In genomic region chr1:36308966-36309475, GRCm38 (mm10) we compare ENCODE assay signal across 9 mouse cellular contexts. TPM values are rescaled to one million over a fixed set of nuclear protein-coding genes. Genes with fewer than 3 reads are reported as not detected.
DNase-seq lines count a peak whose midpoint lies in the region; ATAC-seq and TF ChIP-seq lines count a peak whose summit lies in the region.
"Had no signal": no experiment of that assay in that cellular context is flagged by ENCODE, and none has a peak within 500 bp of the region (broad histone marks: within the 10 kb centered on the region; RNA-seq: fewer than 3 reads in every experiment).

No protein-coding gene starts in this region.

- H3K27ac ChIP-seq in lung, postnatal 0 days (ENCODE audit: low read length), result no peak overlapping the region
- no peak overlapping the region for H3K27ac ChIP-seq in hindbrain, embryonic 14.5 days
- H3K27ac ChIP-seq in neural tube, embryonic 13.5 days (replicated peaks), result no peak overlapping the region

- WGBS in lung, postnatal 0 days, result 53% methylated on average over 9 of the region's 9 CpGs
- 64% methylated on average over 9 of the region's 9 CpGs for WGBS in hindbrain, embryonic 14.5 days
- WGBS in neural tube, embryonic 13.5 days, result 53% methylated on average over 9 of the region's 9 CpGs

- peaks cover 4% of the 10 kb centered on the region; the same call in 1 of the 2 replicates for H3K4me1 ChIP-seq in lung, postnatal 0 days (ENCODE audit: insufficient read depth, low read depth, low read length)
- H3K4me1 ChIP-seq in hindbrain, embryonic 14.5 days (replicated peaks; ENCODE audit: control insufficient read depth, insufficient read depth, low read length), result peaks cover 19% of the 10 kb centered on the region
- peaks cover 20% of the 10 kb centered on the region for H3K4me1 ChIP-seq in neural tube, embryonic 13.5 days (replicated peaks)

- ATAC-seq in lung, postnatal 0 days, result no peak
- ATAC-seq in hindbrain, embryonic 14.5 days (ENCODE audit: low FRiP score), result no peak
- no peak for ATAC-seq in neural tube, embryonic 13.5 days (ENCODE audit: low read depth)
- ATAC-seq in erythroid progenitor cell, adult 5-6 weeks (replicated peaks; ENCODE audit: low FRiP score, poor library complexity, severe bottlenecking), result no peak

- no peaks in the 10 kb centered on the region for H3K36me3 ChIP-seq in lung, postnatal 0 days (ENCODE audit: insufficient read depth, low read length)
- no peaks in the 10 kb centered on the region for H3K36me3 ChIP-seq in hindbrain, embryonic 14.5 days (replicated peaks; ENCODE audit: control insufficient read depth, insufficient read depth)
- H3K36me3 ChIP-seq in neural tube, embryonic 13.5 days, result no peaks in the 10 kb centered on the region

- DNase-seq in cerebellum, adult 9-11 months, result peak; percentile 46
- no peak for DNase-seq in cerebellum, adult 11-12 months
- DNase-seq in lung, postnatal 0 days (ENCODE audit: low spot score), result peak; percentile 15
- DNase-seq in lung, postnatal 10 days, result no peak
- DNase-seq in hindbrain, embryonic 14.5 days (ENCODE audit: low spot score), result no peak
- no peak for DNase-seq in right cerebral cortex, postnatal 36 days (ENCODE audit: low spot score in 2 of 2)
- DNase-seq: right cerebral cortex, postnatal 14 days had no signal

- no peak for TF ChIP-seq CTCF in lung, postnatal 0 days (IDR thresholded peaks at IDR 0.05)

- peak overlapping the region; percentile 68 for H3K4me2 ChIP-seq in lung, postnatal 0 days (replicated peaks; ENCODE audit: low read depth, low read length)
- peak overlapping the region; percentile 96 for H3K4me2 ChIP-seq in hindbrain, embryonic 14.5 days (replicated peaks)
- H3K4me2 ChIP-seq in neural tube, embryonic 13.5 days, result peak overlapping the region; percentile 94

- H3K9me3 ChIP-seq in lung, postnatal 0 days (ENCODE audit: low read length), result no peaks in the 10 kb centered on the region
- H3K9me3 ChIP-seq in hindbrain, embryonic 14.5 days (ENCODE audit: control insufficient read depth, low read length), result no peaks in the 10 kb centered on the region
- no peaks in the 10 kb centered on the region for H3K9me3 ChIP-seq in neural tube, embryonic 13.5 days

- H3K27me3 ChIP-seq in lung, postnatal 0 days (replicated peaks; ENCODE audit: insufficient read depth, low read length), result no peaks in the 10 kb centered on the region
- H3K27me3 ChIP-seq in hindbrain, embryonic 14.5 days (ENCODE audit: control insufficient read depth, insufficient read depth, low read length), result peaks cover 20% of the 10 kb centered on the region
- H3K27me3 ChIP-seq in neural tube, embryonic 13.5 days, result peaks cover 17% of the 10 kb centered on the region

- H3K9ac ChIP-seq in lung, postnatal 0 days (replicated peaks; ENCODE audit: low read depth), result peak overlapping the region; percentile 26; the same call in 1 of the 2 replicates
- no peak overlapping the region for H3K9ac ChIP-seq in hindbrain, embryonic 14.5 days
- H3K9ac ChIP-seq in neural tube, embryonic 13.5 days, result no peak overlapping the region; the same call in 1 of the 2 replicates

- peak overlapping the region; percentile 72 for H3K4me3 ChIP-seq in lung, postnatal 0 days (ENCODE audit: low read depth, low read length)
- no peak overlapping the region; the same call in 1 of the 2 replicates for H3K4me3 ChIP-seq in hindbrain, embryonic 14.5 days (replicated peaks; ENCODE audit: low read length)
- no peak overlapping the region for H3K4me3 ChIP-seq in neural tube, embryonic 13.5 days

- no peak for TF ChIP-seq EP300 in lung, postnatal 0 days (IDR thresholded peaks at IDR 0.05)

RNA-seq across cellular contexts. Expression of gene Arid5a, which starts 1.5 kb away (rescaled TPM):
- 14.9 and 15.3 TPM in 2 replicates for polyA plus RNA-seq in lung, postnatal 0 days (2015; fragmentation: Nextera tagmentation; extraction: Ambion mirVana)
- 4.3 and 5.8 TPM in 2 replicates for polyA plus RNA-seq in hindbrain, embryonic 14.5 days (2014; fragmentation: Nextera tagmentation; extraction: Ambion mirVana)
- 4.4 and 5.0 TPM in 2 replicates for polyA plus RNA-seq in neural tube, embryonic 13.5 days (2015; fragmentation: Nextera tagmentation; extraction: Ambion mirVana)
- 2.9 and 9.2 TPM in 2 replicates for total RNA-seq in erythroid progenitor cell, adult 5-6 weeks (2015; ENCODE audit: low replicate concordance)
- 0.53 and 2.1 TPM in 2 replicates for total RNA-seq in erythroid progenitor cell, adult 5-6 weeks (2017; ENCODE audit: low replicate concordance)

RNA-seq across cellular contexts. Expression of gene Neurl3, which starts 34.5 kb away (rescaled TPM):
- 12.7 and 15.9 TPM in 2 replicates for polyA plus RNA-seq in lung, postnatal 0 days (2015; fragmentation: Nextera tagmentation; extraction: Ambion mirVana)
- polyA plus RNA-seq in hindbrain, embryonic 14.5 days (2014; fragmentation: Nextera tagmentation; extraction: Ambion mirVana), result 1.5 and 1.7 TPM in 2 replicates
- 1.0 TPM in 2 replicates for polyA plus RNA-seq in neural tube, embryonic 13.5 days (2015; fragmentation: Nextera tagmentation; extraction: Ambion mirVana)
- total RNA-seq in erythroid progenitor cell, adult 5-6 weeks (2015; ENCODE audit: low replicate concordance), result 6.1 and 7.1 TPM in 2 replicates
- total RNA-seq in erythroid progenitor cell, adult 5-6 weeks (2017; ENCODE audit: low replicate concordance), result 4.7 and 10.0 TPM in 2 replicates

RNA-seq across cellular contexts. Expression of gene Kansl3, which starts 60.0 kb away (rescaled TPM):
- 21.3 and 23.5 TPM in 2 replicates for polyA plus RNA-seq in lung, postnatal 0 days (2015; fragmentation: Nextera tagmentation; extraction: Ambion mirVana)
- polyA plus RNA-seq in hindbrain, embryonic 14.5 days (2014; fragmentation: Nextera tagmentation; extraction: Ambion mirVana), result 34.2 and 36.3 TPM in 2 replicates
- polyA plus RNA-seq in neural tube, embryonic 13.5 days (2015; fragmentation: Nextera tagmentation; extraction: Ambion mirVana), result 34.8 and 36.3 TPM in 2 replicates
- total RNA-seq in erythroid progenitor cell, adult 5-6 weeks (2015; ENCODE audit: low replicate concordance), result 13.3 and 16.3 TPM in 2 replicates
- total RNA-seq in erythroid progenitor cell, adult 5-6 weeks (2017; ENCODE audit: low replicate concordance), result 23.2 and 27.2 TPM in 2 replicates

Comparison
In these comparisons a context has a peak if more than half of its experiments do, and no peak if none do; other contexts are left out.
1. DNase-seq: peak in cerebellum, adult 9-11 months (single experiment) and lung, postnatal 0 days (single experiment); none in cerebellum, adult 11-12 months (single experiment), lung, postnatal 10 days (single experiment), hindbrain, embryonic 14.5 days (single experiment) and right cerebral cortex, postnatal 36 days (0 of 2).
2. Peak in every context shown above with its lines, with median percentiles within 50 percentile points of each other: H3K4me2 ChIP-seq.